Mouse (Mus musculus) hindlimb bud, embryonic 11.5 days (tissue): Measurements from ENCODE around the gene Dhrs2.

Experiments
- DNase-seq: peaks from one replicate; pipeline ENCODE4 v3.0.0-alpha.2; 2012; ENCODE audit warnings: low read depth, low spot score; ENCODE audit errors: extremely low spot score

Gene Dhrs2

GRCm38 (mm10) chr14:55221707-55222106 is at the start of gene Dhrs2:
Dhrs2 (plus strand) TSS chr14:55222007.
- DNase-seq: no peak

DNA sequence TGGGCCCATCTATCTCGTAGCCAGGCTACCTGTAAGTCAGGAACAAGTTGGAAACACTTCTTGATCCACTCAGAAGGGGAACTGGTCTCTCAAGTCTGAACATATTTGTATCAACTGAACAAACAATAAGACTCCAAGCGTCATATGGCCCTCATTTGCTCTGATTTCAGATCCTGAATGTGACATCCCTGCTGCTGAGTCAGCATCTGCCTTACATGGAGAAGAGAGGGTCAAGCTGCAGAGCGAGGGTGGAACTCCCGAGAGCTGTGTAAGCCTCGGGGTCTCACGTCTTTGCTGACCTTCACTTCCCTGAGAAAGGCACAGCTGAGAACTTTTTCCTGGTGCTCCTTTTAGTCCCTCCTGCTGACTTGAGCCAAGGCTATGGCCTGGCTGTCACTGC is 47.6 kb upstream of the Dhrs2 start:
- no peak for DNase-seq

- DNase-seq: no peak
Measured at GRCm38 (mm10) chr14:55177274-55177673, 44.5 kb upstream of the Dhrs2 start.

- no peak for DNase-seq
Measured at GRCm38 (mm10) chr14:55180951-55181350, 40.9 kb upstream of the Dhrs2 start.

DNA sequence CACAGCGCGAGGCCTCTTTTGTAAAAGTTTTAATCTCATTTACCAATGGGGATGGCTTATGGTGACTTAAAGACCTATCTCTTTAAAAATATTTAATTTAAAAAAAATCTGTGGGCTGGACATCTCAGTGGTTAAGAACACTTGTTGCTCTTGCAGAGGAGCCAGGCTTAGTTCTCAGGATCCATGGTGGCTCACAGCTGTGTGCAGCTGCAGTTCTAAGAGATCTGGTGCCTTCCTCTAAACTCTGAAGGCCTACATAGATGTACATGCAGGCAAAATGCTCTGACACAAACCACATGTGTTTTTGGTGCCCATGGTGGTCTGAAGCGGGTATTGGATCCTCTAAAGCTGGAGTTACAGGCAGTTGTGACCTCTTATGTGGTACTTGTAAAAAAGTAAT is 38.6 kb upstream of the Dhrs2 start:
- no peak for DNase-seq

- DNase-seq: no peak
Measured at GRCm38 (mm10) chr14:55184640-55185145, 37.1 kb upstream of the Dhrs2 start.

DNA sequence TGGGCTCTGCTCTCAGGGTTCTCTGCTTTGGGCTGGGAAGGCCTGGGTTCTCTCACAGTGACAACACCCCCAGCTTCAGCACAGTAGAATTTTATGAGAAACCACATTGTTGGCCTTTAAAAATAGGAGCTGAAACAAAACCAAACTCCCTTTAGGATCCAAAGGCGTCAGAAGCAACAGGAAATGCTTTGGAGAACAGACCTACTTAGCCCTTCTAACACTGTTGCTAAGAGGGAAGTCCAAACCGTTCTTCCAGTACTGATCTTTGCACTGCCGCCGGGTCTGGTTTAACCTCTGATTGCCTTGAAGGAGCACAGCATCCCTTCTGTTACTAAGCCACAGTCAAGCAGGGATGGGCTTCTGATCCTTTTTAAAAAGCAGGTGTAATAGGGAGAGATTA is 33.3 kb upstream of the Dhrs2 start:
- DNase-seq: no peak

GRCm38 (mm10) chr14:55189351-55189769 is 32.4 kb upstream of the Dhrs2 start:
- DNase-seq: no peak

DNA sequence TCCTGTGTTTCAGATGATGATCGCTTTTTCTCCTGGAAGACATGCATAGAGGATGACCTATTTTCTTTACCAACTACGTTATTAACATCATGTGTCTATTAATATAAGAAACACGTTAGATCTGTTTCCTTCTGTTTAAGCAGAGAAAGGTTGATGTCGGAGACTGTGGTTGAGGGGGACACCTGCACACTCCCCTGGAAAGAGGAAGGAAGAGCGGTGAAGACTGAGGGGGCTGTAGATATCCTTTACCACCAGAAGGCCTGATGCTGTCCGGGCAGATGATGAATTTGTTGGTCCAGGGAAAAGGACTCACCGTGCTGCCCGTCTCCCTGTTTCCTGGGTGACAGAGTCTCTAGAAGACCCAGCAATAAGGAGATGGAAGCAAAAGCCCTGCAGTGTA is 28.5 kb upstream of the Dhrs2 start:
- no peak for DNase-seq

DNA sequence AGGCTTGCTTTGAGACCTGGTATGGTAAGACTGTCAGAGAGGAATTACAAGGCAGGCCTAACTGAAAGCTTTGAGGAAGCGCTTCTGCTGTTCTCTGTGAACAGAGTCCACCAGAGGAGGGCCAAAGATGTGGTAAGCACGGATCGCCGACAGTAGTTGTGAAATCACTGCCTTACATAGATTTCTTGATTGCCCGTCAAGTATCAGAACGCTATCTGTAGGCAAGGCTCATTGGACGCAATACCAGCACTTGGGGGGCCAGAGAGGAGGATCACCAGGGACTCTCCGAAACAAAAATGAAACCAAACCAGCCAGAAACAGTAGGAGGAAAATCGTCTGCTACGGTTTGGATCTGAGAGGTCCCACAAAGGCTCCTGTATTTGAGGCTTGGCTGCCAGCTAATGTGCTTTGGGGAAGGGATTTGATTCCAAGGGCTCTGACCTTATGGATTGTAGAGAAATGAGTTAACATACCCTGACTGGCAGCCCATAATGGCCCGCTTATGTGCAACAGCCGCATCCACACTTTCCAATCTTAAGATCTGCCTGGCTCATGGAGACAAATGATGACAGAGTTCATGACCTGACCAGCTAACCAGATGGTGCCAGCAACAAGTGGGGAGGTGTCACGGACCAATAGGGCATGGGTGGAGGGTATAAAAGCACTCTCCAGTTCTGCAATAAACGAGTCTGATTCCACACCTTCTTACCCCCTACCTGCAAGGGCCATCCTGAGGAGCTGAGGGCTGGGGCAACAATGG is 27.8 kb upstream of the Dhrs2 start:
- no peak for DNase-seq

DNA sequence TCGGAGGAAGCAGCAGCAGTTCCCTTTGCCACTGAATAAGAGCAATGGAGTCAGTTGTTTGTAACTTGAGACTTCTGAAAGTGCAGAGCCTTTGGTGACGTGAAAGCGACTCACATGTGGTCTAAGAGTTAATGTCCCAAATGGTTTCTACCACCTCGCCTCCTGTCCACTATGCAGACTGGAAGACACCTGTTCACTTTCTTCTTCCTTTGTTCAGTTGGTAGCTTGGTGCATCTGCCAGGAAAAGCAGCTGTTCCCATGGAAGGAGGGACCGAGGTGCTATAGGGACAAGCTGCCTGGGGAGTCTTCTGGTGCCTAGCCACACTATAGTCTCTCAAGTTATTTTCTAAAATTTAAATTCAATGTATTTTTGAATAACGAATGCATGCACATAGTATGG is 27.0 kb upstream of the Dhrs2 start:
- no peak for DNase-seq

DNA sequence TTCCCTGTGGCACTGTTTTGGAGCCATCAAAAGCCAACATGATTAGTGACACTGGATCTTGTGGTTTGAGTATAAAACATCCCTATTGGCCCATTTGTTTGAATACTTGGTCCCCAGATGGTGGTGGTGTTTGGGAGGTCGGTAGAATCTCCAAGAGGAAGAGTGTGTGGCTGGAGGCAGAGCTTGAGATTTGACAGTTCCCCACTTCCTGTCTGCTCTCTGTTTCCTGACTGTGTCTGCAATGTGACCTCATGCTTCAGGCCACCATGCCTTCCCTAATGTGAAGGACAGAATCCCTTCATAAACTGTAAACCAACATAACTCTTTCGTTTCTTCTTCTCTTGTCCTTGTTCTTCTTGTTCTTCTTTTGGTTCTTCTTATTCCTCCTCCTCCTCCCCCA is 24.7 kb upstream of the Dhrs2 start:
- DNase-seq: no peak

GRCm38 (mm10) chr14:55198187-55198586 is 23.6 kb upstream of the Dhrs2 start:
- DNase-seq: no peak

DNA sequence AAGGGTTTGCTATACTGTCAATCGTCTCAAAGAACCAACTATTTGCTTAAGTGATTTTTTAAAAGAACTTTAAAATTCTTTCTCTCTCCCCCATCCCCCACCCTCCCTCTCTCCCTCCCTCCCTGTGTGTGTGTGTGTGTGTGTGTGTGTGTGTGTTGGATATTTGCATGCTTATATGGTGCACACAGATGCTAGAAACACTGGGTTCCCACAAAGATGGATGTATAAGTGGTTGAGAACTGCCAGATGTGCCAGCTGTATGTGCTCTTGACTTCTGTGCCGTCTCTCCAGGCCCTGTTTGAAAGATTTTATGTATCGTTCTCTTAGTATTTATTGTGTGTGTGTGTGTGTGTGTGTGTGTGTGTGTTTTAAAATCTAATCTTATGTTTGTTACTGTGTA is 17.3 kb upstream of the Dhrs2 start:
- DNase-seq: no peak

DNA sequence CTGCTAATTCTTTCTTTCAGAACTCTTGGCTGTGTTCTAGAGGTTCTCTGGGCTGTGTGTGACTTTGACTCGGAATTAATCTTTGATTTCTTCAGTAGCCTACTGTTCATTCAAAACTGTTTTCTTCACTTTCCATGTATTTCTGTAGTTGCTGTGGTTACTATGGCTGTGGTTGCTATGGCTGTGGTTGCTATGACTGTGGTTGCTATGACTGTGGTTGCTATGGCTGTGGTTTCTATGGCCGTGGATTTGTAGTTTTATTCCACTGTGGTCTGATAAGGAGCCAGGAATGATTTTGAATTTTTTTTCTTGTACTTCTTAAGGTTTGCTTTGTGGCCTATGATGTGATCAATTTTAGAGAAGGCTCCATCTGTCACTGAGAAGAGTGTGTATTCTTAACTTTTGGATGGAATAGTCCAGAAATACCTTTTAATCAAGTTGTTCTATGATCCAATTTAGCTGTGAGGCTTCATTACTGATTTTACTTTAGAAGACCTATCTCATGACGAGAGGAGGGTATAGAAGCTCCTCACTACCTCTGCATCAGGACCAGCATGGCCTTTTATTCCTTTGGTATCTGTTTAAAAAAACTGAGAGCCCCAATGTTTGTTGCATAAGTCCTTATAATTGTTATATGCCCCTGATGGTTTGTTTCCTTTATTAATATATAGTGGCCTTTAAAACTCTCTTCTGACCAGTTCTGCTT is 16.6 kb upstream of the Dhrs2 start:
- no peak for DNase-seq

GRCm38 (mm10) chr14:55208306-55208705 is 13.5 kb upstream of the Dhrs2 start:
- DNase-seq: no peak

DNA sequence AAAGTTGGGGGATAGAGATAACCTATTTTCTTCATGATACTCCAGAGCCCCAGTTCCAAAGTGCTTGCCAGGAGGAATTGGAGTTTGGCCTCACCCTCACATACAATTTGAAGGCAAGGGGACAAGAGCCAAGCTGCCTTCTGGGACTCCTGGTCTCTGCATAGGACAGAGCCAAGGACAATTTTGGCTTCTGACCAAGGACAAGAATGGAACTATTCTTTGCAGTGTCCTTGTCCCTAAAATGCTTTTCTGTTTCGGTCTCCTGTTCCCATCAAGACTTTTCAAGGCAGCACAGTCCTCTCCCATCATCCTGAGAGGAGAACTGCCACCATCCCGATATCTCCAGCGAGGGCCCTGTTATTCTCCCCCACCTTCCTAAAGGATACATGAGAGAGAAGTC is 8.2 kb upstream of the Dhrs2 start:
- DNase-seq: no peak

- DNase-seq: no peak
Measured at GRCm38 (mm10) chr14:55214507-55214906, 7.3 kb upstream of the Dhrs2 start.

DNA sequence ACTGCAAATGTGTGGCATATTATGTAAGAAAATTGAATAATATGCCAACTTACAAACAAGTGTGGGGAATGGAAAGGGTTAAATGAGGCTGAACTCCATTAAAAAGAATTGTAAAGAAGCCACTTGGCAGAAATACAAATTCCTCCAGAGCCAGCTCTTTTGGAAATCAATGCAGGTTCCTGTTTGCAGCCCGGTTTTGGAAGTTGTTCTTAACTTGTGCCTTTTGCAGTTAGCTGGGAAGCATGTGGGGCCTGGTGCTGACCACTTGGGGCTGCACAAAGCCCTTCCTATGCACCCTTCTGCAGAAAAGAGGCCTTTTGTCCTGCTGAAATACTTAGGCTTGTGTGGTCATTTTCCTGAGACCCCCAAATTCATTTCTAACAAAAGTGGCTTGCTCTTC is 1.4 kb downstream of the Dhrs2 start:
- no peak for DNase-seq

DNA sequence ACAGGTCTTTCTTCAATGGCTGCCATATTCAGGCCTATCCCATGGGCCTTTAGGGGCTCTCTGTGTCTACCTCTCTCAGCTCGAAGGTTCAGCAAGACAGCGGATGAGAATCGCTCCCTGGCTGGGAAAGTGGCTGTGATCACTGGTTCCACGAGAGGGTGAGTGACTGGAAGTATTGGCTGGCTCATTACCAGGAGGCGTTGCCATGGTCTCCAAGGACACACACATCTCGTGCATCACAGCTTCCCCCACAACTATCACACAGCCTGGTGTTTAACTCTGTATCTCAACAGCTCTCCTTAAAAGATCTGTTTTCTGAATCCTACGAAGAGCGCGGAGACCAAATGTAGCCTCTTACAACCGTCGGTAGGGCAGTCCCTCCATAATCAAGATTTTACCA is 12.8 kb downstream of the Dhrs2 start:
- DNase-seq: no peak

DNA sequence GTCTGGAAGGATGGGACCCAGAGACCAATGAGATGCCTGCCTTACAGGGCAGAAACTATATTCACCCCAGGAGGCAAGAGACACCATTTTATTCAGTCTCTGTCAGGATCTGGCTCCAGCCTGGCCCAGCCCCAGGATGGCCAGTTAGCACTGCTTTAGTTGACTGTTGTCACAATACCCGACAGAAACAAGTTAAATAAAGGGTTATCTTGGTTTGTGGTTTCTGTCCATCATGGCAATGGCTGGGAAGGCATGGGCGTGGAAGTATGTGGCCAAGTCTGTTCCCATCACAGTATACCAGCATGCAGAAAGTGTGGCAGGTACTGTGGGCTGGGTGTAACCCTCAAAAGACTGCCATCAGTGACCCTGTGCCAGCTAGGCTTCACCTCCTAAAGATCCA is 14.9 kb downstream of the Dhrs2 start:
- no peak for DNase-seq

DNA sequence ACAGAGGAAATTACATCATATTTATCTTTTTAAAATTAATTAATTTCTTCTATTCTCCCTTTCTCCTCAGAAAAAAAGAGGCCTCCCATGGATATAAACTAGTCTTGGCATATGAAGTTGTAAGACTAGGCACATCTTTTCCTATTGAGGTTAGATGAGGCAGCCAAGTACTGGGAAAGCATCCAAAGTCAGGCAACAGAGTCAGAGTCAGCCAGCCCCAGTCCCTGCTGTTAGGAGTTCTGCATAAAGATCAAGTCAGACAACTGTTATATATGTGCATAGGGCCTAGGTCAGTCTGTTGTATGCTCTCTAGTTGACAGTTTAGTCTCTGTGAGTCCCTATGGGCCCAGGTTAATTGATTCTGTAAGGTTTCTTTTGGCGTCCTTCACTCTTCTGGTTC is 20.9 kb downstream of the Dhrs2 start:
- DNase-seq: no peak
